Mouse (Mus musculus): Measurements from ENCODE around the gene 1600014C23Rik.

GRCm38 (mm10) chr17:45730696-45731095, 2.9 kb downstream of the 1600014C23Rik start:
- TF ChIP-seq EP300 (optimal IDR thresholded peaks at IDR 0.05) = no peak
- no peak for TF ChIP-seq CTCF (IDR thresholded peaks at IDR 0.05; ENCODE audit: low read depth)

Measured in stomach, postnatal 0 days (tissue).